Mouse (Mus musculus) gastrocnemius, adult 8-10 months (tissue): ENCODE measurements at regions not wholly inside any gene's neighbourhood (a gene's known extent, or its start where the extent isn't known, plus 50 kb on each side); places are given as distances from the start of the nearest gene placed in this dataset.

ENCODE experiments used
- DNase-seq, 2 experiments: peaks; one replicate each; pipeline ENCODE4 v3.0.0; 2022; ENCODE audit warnings: low spot score in 2 of 2

DNA sequence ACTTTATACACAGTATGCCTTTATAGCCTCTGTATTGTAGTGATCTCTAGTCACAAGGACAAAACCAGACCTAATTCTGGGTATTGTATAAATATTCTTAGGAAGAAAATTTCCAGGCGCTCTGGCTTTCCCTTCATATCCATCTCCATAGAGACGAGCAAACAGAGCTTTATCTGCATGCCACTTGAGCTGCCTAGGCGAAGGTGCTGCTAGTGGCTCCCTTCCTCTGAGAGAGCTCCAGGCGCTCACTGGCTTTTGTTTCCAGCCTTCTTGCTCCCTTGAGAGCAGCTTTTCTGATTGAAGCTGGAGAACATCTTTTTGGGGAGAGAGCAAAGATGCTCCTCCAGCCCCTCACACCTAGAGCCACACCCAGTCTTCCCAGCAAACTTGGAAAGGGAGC lies 114.0 kb upstream of the Rmdn2 start:
- DNase-seq, result no peak

DNA sequence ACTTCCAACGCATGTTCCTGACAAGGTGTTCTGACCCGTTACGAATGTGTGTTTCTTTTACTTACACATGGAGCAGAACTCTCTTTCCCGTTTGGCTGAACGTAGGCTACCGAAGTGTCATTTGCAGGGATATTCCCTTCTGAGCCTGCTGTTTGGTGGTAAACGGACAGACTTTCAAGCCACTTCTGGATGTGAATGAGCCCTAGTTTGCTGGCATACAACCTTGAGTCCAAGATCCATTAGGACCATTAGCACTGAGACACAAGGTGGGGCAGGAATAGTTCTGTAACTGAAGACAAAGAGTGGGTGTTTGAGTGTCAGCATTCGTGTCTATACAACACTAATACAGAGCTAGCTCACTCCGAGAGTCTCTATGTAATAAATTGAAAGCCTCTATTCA lies 113.3 kb upstream of the Rmdn2 start:
- no peak for DNase-seq

DNA sequence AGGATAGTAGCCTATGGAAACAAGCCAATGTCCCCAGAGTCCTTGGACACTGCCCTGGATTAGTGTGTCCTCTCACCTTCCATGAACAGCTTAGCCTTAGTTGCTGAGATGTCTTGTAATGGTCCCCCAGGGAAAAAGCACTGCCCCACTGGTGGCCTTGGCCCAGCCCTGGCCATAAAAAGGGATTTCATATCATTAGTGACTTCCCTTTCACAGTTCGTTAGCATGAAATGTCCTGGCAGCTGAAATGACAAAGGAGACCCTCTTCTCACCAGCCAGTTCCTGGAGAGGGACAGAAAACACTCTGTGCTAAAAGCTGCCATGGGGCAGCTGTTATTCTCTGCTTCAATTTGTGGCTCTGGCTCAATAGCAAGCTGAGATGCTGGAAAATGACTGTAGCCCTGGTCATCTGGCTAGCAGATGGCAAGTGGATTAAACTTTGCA lies 110.6 kb upstream of the Rmdn2 start:
- DNase-seq, result no peak

DNA sequence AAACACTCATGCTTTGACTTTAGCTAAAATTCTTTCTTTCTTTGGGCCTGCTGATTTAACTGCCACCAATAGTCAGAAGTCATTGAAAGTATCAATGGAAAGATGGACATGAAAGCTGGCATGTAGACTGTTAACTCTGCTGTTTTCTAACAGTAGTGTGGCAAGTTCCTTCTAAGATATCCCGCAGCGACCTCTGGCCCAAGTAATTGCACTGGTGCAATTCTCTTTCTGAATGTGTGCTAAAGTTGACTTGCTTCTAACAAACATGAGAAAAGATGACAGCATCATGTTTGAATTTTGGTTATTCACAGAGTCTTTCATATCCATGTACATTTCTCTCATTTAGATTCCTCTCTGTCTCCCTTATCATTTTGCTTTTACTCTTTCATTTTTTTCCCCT lies 109.7 kb upstream of the Rmdn2 start:
- no peak for DNase-seq

DNA sequence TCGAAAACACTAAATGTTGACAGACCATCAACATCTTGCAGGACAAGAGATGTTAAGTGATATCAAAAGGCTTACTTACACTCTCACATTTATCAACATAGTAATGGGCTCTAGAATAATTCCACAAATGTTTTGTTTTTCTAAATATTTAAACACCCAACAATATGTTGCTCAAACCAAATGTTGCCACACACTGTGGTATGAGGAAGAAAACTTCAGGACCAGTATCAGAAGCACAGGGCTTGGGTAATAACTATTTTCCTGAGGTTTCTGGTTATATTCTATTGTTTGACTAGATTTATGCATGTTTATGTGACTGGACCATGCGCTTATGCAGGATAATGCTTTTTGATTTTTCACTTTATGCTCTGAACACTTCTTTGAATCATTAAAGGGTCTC lies 108.6 kb upstream of the Rmdn2 start:
- DNase-seq, result no peak

DNA sequence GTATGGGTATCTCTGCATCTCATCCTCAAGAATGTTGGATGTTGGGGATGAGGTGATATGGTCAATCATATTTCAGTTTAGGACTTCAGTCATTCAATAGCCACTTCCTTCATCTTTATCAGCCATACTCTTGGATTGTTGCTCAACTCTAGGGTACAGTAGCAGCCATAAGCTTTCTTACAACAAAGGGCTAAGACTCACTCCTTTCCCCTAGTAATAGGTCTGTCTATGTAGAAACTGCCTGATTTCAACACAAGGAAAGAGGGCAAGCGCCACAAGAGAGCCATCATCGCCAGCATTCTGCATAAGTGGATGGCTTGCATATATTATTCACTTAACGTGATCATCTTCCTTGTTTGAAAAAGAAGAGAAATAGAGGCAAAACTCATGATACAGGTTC lies 107.5 kb upstream of the Rmdn2 start:
- DNase-seq, result no peak

DNA sequence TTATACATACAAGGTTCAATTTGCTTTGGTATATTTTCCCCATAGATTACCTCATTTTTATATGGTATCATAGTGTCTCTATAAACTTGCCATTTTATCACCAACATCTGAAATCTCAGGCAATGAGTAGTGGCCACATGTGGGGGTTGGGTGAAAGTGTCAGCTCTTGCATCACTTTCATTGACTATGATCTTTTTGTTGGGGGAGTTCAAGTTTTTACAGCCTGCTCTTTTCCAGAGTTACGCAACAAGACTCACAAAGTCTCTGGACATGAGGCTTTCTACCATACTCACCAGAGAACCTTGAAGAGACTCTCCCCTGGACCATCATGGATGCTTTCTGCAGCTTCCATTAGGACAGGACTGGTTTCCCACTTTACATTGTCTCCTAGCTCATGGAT lies 106.1 kb upstream of the Rmdn2 start:
- DNase-seq, result no peak

DNA sequence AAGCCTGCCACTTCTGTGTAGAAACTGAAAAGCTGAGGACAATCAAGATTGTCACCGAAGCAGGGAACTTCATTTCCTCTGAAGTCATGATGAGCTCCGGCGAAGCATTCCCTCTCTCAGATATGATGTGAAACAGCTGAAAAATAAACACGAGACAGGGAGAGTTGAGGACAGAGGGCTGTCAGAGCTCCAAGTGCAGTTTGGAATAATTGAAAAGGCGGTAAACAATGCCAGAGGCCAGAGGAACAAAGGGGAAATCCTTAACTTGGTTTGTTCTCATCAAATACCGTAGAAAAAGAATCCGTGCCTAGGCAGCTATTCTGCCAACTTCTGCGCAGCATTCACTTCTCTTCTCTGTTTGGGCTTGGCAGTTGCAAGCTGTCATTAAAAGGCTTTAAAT lies 102.4 kb upstream of the Rmdn2 start:
- no peak for DNase-seq

DNA sequence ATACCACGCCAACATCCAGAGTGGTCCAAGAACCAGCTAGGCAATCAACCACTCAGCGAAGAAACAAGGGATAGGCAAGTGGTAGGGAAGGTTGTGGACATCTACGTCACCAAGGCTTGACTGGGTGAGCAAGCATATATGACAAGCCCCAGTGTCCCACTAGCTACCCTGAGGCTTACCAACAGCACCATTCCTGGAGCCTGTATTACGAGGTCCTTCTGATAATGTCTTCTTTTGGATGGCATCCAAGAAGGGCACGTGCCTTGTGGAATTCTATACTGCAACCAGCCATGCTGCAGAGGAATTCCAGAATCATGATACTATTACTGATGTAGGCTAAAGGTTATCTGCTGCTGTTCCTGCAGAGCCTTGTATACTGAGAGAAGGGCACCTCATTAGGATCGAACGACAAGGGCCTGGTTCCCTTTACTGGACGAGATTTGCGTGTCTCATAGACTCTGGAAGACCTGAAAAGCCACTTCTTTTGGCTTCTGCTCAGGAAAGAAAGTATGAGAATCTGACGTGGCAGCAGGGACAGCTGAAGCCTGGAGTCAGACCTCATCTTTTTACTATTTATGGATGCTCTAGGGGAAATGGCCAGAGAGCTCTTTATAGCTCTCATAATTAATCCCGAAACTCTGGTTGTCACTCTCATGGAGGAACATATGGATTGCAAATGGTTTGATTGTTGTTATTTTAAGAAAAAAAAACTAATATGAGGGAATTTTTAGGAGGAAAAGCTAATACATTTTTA lies 101.5 kb upstream of the Rmdn2 start:
- DNase-seq, result no peak

DNA sequence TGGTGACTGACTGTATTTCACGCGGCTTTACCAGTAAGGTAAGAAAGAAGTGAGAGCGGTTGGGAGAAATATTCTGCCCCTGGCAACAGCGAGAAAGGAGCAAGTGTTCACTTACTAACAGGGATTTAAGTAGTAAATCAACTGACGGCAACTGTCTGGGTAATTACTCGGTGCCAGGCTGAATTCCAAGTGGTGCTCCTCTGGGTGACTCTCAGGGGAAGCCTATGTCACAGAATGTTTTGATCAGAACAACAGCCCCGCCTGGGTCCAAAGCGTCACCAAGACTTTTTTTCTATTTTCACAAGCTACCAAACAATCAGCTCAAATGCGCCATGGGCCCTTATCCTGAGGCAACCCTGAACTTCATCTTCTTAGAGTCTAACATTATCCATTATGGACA lies 100.4 kb upstream of the Rmdn2 start:
- DNase-seq, result no peak

DNA sequence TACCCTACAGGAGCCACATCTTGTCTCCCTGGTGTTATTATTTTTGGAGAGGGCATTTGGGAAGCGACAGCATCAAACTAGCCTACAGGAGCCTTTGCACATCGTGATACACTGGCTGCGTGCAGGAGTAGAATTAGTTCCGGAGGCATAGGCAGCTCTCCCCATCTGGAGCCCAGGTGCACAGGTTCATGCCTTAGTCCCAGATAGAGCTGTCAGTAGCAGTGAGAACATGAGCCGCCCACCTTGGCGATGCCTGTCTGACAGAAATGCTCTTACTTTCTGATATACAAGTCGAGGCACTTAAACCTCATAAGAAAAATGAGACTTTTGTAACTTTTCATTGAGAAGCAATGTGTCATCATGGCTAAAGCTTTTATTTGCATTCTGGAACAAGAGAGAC lies 97.6 kb upstream of the Rmdn2 start:
- DNase-seq, result no peak

DNA sequence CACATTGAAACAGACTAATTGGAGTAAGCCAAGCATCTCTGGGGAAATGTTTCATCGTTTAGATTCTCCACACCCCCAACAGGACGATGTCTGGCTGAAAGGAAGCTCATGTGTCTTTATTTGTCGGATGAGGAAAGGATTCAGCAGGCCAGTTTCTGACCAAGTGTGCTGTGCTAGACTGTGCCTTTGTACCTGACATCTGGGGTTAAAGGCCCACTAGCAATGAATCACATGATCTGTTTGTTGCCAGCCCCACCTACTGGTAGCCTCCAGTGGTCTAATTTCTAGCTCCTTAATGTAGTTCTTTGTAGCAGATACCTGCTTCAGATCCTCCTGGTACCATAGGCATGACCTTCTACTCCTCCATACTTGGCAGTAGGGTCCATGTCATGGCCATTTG lies 93.5 kb upstream of the Rmdn2 start:
- no peak for DNase-seq

DNA sequence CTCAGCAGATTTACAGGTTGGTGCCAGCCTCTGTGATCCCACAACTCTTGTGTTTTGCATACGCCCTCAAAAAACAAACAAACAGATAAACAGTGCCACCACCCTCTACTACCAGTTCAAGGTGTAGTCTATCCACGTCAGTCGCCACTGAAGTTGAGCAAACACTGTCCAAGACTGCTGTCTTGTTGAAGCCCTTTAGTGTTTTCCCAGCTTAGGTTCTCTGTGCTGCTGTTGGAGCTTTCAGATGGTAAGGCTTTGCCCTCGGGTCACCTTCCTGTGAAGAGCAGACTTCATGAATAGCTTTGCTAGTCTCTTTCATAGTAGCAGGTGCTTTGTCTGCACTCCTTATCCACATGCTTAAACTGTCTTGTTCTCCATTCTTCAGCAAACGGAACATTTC lies 93.0 kb upstream of the Rmdn2 start:
- DNase-seq, result no peak

DNA sequence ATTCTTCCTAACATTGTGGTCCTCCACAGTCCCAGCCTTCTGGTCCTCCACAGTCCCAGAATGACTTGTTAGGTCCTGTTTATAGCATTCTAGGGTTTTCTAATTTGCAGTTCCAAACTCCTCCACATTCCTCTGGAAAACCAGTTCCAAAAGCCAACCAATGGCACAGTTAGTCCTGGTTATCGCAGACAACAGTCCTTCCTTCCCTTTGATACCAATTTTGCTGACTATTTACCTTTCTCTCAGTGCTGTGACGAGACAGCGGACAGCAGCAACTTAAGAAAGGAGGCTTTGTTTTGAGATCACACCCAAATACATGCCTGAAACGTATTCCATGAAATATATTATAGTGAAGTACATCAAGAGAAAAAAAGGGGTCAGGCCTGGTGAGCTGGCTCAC lies 92.3 kb upstream of the Rmdn2 start:
- no peak for DNase-seq

DNA sequence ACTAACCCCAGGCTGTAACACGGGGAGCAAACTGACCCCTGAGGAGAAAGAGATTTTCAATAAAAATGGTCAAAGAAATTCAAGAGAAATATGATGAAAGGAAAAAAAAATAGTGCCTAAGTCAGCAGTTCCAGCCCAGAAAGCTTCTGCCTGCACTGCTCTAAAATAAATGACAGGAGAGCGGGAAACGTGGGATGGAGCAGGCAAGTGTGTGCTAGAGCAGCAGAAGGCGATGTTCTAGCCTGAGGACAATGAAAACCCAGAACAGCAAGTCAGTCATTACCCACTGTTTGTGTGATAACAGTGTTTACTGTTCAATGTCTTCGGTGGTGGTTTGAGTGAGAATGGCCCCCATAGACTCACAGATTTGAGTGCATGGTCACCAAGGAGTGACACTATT lies 91.4 kb upstream of the Rmdn2 start:
- no peak for DNase-seq

DNA sequence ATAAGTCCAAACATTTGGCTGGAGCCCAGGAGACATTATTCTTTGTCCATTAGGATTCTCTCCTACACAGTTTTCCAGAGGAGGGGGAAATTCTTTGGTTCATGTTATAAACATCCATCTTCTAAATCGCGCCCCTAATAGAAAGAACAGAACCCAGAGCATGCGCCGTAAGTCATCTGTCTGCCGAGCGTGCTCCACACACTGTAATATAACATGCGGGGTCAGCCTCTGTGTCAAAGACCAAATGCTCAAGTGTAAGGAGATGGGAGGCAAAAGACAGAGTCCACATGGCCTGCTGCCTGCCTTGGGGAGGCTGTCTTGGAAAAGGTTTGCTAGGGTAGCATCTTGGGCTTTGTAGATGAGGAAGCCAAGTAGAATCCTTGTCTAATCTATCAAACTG lies 90.0 kb upstream of the Rmdn2 start:
- DNase-seq, result no peak

DNA sequence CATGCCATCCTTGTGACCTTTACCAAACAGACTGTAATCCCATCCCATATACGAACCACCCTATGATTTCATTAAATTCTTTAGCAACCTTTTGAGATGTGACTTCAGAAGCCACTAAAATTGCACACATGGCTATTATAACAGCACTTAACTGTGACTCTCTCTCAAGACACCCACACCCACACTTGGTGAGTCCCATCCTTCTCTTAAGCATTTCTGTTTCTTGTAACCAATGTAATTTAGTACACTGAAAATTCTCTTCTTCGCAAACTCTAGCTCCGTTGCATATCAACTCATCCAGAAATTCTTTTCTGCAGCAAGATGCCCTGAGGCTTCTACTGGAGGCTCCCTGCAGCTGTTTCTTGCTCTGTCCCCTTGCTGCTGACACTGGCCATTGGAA lies 88.4 kb upstream of the Rmdn2 start:
- no peak for DNase-seq

DNA sequence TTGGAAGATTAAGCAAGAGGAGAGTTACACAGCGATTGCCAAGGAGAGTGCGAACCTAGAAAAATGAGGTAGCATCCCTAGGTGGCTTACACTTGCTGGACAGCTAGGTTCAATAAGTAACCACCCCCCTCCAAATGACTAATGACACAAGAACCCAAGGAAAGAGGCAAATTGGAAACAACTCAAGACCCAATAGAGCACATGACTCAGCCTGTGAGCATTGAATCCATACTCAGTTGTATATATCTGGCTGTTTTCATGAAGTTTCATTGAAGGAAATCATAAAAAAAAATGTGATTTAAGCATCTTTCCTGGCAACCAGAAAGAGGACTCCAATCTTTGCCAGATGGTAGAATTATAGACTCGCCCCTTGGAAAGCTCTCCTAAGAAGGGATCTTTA lies 84.3 kb upstream of the Rmdn2 start:
- no peak for DNase-seq

DNA sequence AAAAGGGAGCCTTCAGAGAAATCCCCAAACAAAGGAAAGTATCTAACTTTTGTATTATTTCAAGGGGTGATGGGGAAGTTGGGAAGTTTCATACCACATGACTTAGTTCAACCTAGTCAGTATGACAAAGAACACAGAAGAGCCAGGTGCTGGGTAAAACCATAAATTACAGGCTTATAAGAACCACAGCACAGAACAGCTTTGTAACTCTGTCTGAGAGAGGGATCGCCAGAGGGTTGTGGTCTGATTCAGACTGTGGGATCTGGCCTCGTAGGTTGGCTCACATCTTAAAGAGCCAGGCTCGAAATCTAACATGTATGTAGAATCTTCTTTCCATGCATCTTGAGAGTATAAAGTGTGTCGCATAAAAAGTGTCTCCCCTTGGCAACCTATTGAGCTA lies 75.1 kb upstream of the Rmdn2 start:
- DNase-seq, result no peak

DNA sequence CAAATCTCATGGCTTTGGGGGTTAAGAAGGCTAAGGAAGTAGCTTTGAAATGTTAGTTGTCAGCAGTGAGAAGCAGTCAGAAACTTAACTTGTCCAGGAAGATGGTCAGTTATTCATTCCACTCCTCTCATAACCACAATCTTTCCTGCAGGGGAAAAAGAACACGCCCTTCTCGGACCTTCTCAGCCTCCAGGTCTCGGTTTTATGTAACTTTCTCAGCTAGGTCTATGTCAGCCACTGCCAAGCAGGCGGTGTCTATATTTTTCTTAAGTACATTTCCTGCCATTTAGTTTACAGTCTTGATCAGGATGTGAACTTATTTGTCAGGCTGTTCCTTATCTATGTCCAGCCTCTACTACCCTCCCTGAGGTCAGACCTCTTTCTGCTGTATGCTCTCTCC lies 72.9 kb upstream of the Rmdn2 start:
- DNase-seq, result no peak

DNA sequence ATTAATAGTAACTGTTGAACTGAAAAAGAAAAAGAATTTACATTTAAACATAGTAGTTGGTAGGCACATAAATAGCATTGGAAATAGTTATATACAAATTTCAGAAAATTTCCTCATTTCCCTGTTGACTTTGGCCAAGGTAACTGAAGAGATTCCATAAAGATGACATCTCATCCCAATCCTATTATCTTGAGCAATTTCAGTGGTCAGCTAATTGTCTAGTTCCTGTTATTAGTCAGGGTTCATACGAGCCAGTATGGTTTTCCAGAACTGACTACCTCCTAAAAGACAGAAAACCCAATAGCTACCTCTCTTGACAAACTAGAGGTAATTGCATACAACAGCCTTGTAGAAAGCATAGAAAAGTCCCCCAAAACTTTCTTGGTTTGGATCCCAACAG lies 71.6 kb upstream of the Rmdn2 start:
- DNase-seq, result no peak

DNA sequence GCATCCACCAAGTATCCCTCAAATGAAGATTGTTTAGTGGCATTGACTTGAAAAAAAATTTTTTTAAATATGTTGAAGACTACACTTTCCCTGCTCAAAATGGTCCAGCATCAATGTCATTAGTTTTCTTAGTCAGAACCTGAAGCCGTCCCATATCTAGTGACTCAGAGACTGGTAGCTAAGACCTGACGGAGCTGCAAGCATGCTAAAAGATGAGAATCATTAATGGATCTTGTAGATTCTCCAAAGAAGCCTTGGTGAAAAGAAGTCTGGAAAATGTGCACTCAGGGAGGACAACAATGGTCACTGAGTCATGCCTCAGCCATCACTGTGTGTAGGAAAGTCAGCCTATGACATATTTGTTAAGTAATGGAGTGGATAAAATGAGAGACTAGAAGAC lies 71.2 kb upstream of the Rmdn2 start:
- DNase-seq, result no peak

DNA sequence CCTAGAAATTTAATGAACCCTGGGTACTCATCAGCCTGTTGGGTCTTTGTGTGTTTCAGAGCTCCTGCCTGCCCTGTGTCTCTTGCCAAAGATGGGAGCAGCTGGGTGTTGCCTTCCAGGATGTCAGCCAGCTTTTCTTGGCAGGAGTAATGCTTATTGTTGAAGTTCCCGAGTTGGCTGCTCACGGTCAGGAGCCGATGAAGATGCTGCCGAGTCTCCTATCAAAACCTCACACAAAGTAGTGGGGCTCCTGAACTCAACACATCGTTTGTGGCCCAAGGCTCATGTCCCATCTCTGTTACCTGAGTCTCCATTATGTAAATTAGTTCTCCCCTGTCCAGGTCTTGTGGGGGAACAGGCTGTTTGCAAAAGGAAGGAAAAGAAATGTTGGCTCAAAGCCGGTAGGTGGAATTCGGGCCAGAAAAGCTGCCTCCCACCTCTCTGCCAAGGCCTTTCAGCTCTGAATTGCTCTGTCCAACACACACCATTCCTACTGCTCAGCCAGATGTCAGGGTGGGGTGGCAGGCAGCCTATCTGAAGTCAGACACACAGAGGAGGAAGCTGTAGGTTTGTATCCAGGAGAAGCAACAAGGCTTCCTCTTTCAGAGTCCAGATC lies 67.6 kb upstream of the Rmdn2 start:
- peak; percentile 34 to 48 for DNase-seq

DNA sequence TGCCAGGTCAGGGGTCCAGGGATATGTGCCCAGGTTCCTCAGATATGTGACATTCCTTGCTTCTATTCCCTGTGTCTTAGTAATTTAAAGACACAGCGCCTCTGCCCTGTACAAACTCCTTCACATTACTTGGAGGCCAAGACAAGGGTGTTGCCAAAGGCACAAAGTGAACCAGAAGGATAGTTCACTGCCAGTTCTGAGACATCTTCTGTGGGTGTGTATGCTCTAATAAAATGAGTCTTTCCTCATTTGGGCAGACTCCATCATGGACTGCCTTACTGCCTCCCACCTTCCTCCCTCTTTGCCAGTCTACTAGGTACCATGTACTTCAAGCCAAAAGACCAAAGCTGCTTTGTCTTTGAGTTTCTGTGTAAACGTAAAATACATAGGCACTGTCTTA lies 65.8 kb upstream of the Rmdn2 start:
- DNase-seq, result no peak
